Comparison of ENCODE assay signal across 8 mouse cellular contexts in genomic region chr1:121430938-121431928, GRCm38 (mm10). TPM values are rescaled to one million over a fixed set of nuclear protein-coding genes. Genes with fewer than 3 reads are reported as not detected.
DNase-seq lines count a peak whose midpoint lies in the region; ATAC-seq lines count a peak whose summit lies in the region.

Gene Ccdc93, plus strand, starts transcription at chr1:121431049.

- peak within 1 kb of the TSS; percentile 79 for H3K9ac ChIP-seq in hindbrain, embryonic 16.5 days (ENCODE audit: low read depth, low read length)

- no peaks in the 10 kb centered on the region for H3K9me3 ChIP-seq in hindbrain, embryonic 16.5 days (ENCODE audit: control insufficient read depth, low read length)

- peaks cover 44% of the 10 kb centered on the region for H3K79me2 ChIP-seq in macrophage (ENCODE audit: inconsistent target)

- H3K4me3 ChIP-seq in hindbrain, embryonic 16.5 days (ENCODE audit: low read length) = peak within 1 kb of the TSS; percentile 75
- peak within 1 kb of the TSS; percentile 93 for H3K4me3 ChIP-seq in macrophage (ENCODE audit: inconsistent target)

- DNase-seq in WW6 (ENCODE audit: low read depth, low spot score) = peak; percentile 84
- peak; percentile 99 for DNase-seq in cerebellum, postnatal 4 days (ENCODE audit: low spot score in 2 of 2)
- DNase-seq in gastrocnemius, adult 18-20 months (ENCODE audit: low spot score) = peak; percentile 99
- DNase-seq in left cerebral cortex, adult 18-20 months (ENCODE audit: low spot score in 2 of 2) = peak; percentile 99 to 100
- peak; percentile 98 for DNase-seq in right cerebral cortex, adult 18-20 months
- peak; percentile 97 for DNase-seq in urinary bladder, postnatal 10 days (ENCODE audit: low spot score)

- 1% methylated on average over 47 of the region's 47 CpGs for WGBS in hindbrain, embryonic 16.5 days
- under 1% methylated on average over 47 of the region's 47 CpGs for WGBS in macrophage (ENCODE audit: missing documents)

- no peaks in the 10 kb centered on the region; the same call in 1 of the 2 replicates for H3K36me3 ChIP-seq in hindbrain, embryonic 16.5 days (ENCODE audit: control insufficient read depth, insufficient read depth, low read length)
- peaks cover 8% of the 10 kb centered on the region for H3K36me3 ChIP-seq in macrophage (ENCODE audit: inconsistent target)

- H3K27ac ChIP-seq in hindbrain, embryonic 16.5 days (ENCODE audit: low read depth, low read length) = peak within 1 kb of the TSS; percentile 46; the same call in 1 of the 2 replicates
- H3K27ac ChIP-seq in macrophage = peak within 1 kb of the TSS; percentile 78

- ATAC-seq in hindbrain, embryonic 16.5 days = peak; percentile 96

- peaks cover 12% of the 10 kb centered on the region for H3K4me1 ChIP-seq in hindbrain, embryonic 16.5 days (ENCODE audit: control insufficient read depth, insufficient read depth, low read depth, low read length)

- no peaks in the 10 kb centered on the region for H3K27me3 ChIP-seq in hindbrain, embryonic 16.5 days (replicated peaks; ENCODE audit: control insufficient read depth, insufficient read depth, low read length)

- peak within 1 kb of the TSS; percentile 81 for H3K4me2 ChIP-seq in hindbrain, embryonic 16.5 days (ENCODE audit: low read length)

RNA-seq across cellular contexts. Expression of gene Ccdc93, which starts in this region (rescaled TPM):
- total RNA-seq in gastrocnemius, adult 18-20 months (2021) = 1 to 10 TPM; 8.3 to 8.9 TPM
- 11.0 and 11.7 TPM in 2 replicates for polyA plus RNA-seq in hindbrain, embryonic 16.5 days (2015; fragmentation: Nextera tagmentation; extraction: Ambion mirVana)
- 10 to 100 TPM; 23.6 to 27.2 TPM for total RNA-seq in left cerebral cortex, adult 18-20 months (2021)
- total RNA-seq in macrophage (2018; cell fraction: chromatin; rRNA removed) = 100 to 1,000 TPM; 139 to 353 (median 185) TPM
- total RNA-seq in macrophage (2018; cell fraction: cytosol; rRNA removed) = 10 to 100 TPM; 19.8 to 34.2 (median 26.0) TPM
- 100 to 1,000 TPM in 11 of 26 experiments, 10 to 100 TPM in 15; 58.5 to 173 (median 91.7) TPM for total RNA-seq in macrophage (2018; cell fraction: nucleus; rRNA removed)
- 21.4 to 22.4 TPM (median 21.6 TPM) in 3 replicates for polyA plus RNA-seq in macrophage (2018)

Comparison
In these comparisons a context has a peak if more than half of its experiments do, and no peak if none do; other contexts are left out.
1. Peak in every context shown above with its lines: DNase-seq, ATAC-seq, H3K4me3 ChIP-seq and H3K27ac ChIP-seq.